12 mouse cellular contexts compared by ENCODE assay signal in genomic region chr1:125724304-125724703, GRCm38 (mm10). TPM values are rescaled to one million over a fixed set of nuclear protein-coding genes. Genes with fewer than 3 reads are reported as not detected.
DNase-seq lines count a peak whose midpoint lies in the region; ATAC-seq and TF ChIP-seq lines count a peak whose summit lies in the region.
"Had no signal": no experiment of that assay in that cellular context is flagged by ENCODE, and none has a peak within 500 bp of the region (broad histone marks: within the 10 kb centered on the region; RNA-seq: fewer than 3 reads in every experiment).

No protein-coding gene starts in this region.

- H3K27me3 ChIP-seq in midbrain, postnatal 0 days (ENCODE audit: insufficient read depth, low read length) = no peaks in the 10 kb centered on the region
- no peaks in the 10 kb centered on the region for H3K27me3 ChIP-seq in midbrain, embryonic 16.5 days (ENCODE audit: control insufficient read depth, insufficient read depth, low read depth, low read length)
- H3K27me3 ChIP-seq: embryonic facial prominence, embryonic 15.5 days had no signal

- TF ChIP-seq CTCF in midbrain, postnatal 0 days (IDR thresholded peaks at IDR 0.05) = no peak
- no peak for TF ChIP-seq CTCF in left cerebral cortex, adult 2 months (IDR thresholded peaks at IDR 0.05)

- H3K9ac ChIP-seq in midbrain, postnatal 0 days (replicated peaks; ENCODE audit: low read length, poor library complexity, severe bottlenecking) = no peak overlapping the region
- H3K9ac ChIP-seq in midbrain, embryonic 16.5 days (ENCODE audit: low read depth, low read length) = no peak overlapping the region
- H3K9ac ChIP-seq: embryonic facial prominence, embryonic 15.5 days had no signal

- DNase-seq in midbrain, postnatal 0 days (ENCODE audit: low spot score) = peak; percentile 83
- peak; percentile 64 to 69 for DNase-seq in frontal cortex, postnatal 36 days (ENCODE audit: low spot score in 2 of 2)
- peak; percentile 27 to 49 for DNase-seq in left cerebral cortex, adult 2 months (ENCODE audit: extremely low spot score in 1 of 2, low spot score in 2 of 2)
- peak; percentile 47 to 48 for DNase-seq in right cerebral cortex, postnatal 36 days (ENCODE audit: low spot score in 2 of 2)
- no peak for DNase-seq in lung, postnatal 14 days
- no peak for DNase-seq in thymus, postnatal 10 days (ENCODE audit: low spot score in 2 of 2)
- DNase-seq in urinary bladder, adult 18-20 months (ENCODE audit: low spot score in 2 of 2) = no peak
- DNase-seq: heart, postnatal 10 days; kidney, adult 9 months; lung, postnatal 10 days had no signal

- H3K4me1 ChIP-seq in midbrain, postnatal 0 days (ENCODE audit: insufficient read depth, low read length) = no peaks in the 10 kb centered on the region
- no peaks in the 10 kb centered on the region for H3K4me1 ChIP-seq in midbrain, embryonic 16.5 days (ENCODE audit: control insufficient read depth, insufficient read depth, low read length)
- H3K4me1 ChIP-seq: embryonic facial prominence, embryonic 15.5 days had no signal

- H3K27ac ChIP-seq in midbrain, postnatal 0 days (ENCODE audit: low read depth, low read length) = no peak overlapping the region
- H3K27ac ChIP-seq in midbrain, embryonic 16.5 days (ENCODE audit: low read length) = no peak overlapping the region
- no peak overlapping the region for H3K27ac ChIP-seq in left cerebral cortex, adult 2 months
- H3K27ac ChIP-seq: embryonic facial prominence, embryonic 15.5 days had no signal

- ATAC-seq in midbrain, postnatal 0 days (ENCODE audit: low FRiP score) = no peak
- no peak for ATAC-seq in midbrain, embryonic 16.5 days

- intact Hi-C loops in left cerebral cortex, adult 2 months (cut with DNase I) = no loop called here

- no peak overlapping the region for H3K4me2 ChIP-seq in midbrain, postnatal 0 days (ENCODE audit: low read depth, low read length, poor library complexity, severe bottlenecking)
- no peak overlapping the region for H3K4me2 ChIP-seq in midbrain, embryonic 16.5 days (ENCODE audit: low read length)
- H3K4me2 ChIP-seq: embryonic facial prominence, embryonic 15.5 days had no signal

- H3K36me3 ChIP-seq in midbrain, postnatal 0 days (ENCODE audit: insufficient read depth, low read length) = no peaks in the 10 kb centered on the region
- no peaks in the 10 kb centered on the region for H3K36me3 ChIP-seq in midbrain, embryonic 16.5 days (ENCODE audit: control insufficient read depth, insufficient read depth, low read length)
- H3K36me3 ChIP-seq: embryonic facial prominence, embryonic 15.5 days had no signal

- no peak overlapping the region for H3K4me3 ChIP-seq in midbrain, postnatal 0 days (ENCODE audit: low read depth, low read length)
- no peak overlapping the region for H3K4me3 ChIP-seq in midbrain, embryonic 16.5 days (ENCODE audit: low read depth, low read length)
- no peak overlapping the region for H3K4me3 ChIP-seq in left cerebral cortex, adult 2 months
- H3K4me3 ChIP-seq: embryonic facial prominence, embryonic 15.5 days had no signal

- WGBS in midbrain, postnatal 0 days = 91% methylated on average over 5 of the region's 5 CpGs
- WGBS in midbrain, embryonic 16.5 days = 77% methylated on average over 5 of the region's 5 CpGs

- H3K9me3 ChIP-seq in midbrain, postnatal 0 days (ENCODE audit: low read length) = no peaks in the 10 kb centered on the region
- no peaks in the 10 kb centered on the region for H3K9me3 ChIP-seq in midbrain, embryonic 16.5 days (replicated peaks; ENCODE audit: control insufficient read depth, low read length, poor library complexity, severe bottlenecking)
- H3K9me3 ChIP-seq: embryonic facial prominence, embryonic 15.5 days had no signal

RNA-seq across cellular contexts. Expression of gene Gpr39, which starts 47.5 kb away (rescaled TPM):
- total RNA-seq in midbrain, postnatal 0 days (2014; rRNA removed) = 1.6 TPM in 1 of 2 replicates, not detected in the other
- polyA plus RNA-seq in midbrain, postnatal 0 days (2015; fragmentation: Nextera tagmentation; extraction: Ambion mirVana) = 0.06 TPM in 1 of 2 replicates, not detected in the other
- 0.09 and 0.41 TPM in 2 replicates for polyA plus RNA-seq in midbrain, embryonic 16.5 days (2015; fragmentation: Nextera tagmentation; extraction: Ambion mirVana)
- not detected for total RNA-seq in left cerebral cortex, adult 2 months (2021)

Comparison
In these comparisons a context has a peak if more than half of its experiments do, and no peak if none do; other contexts are left out.
1. DNase-seq: peak in midbrain, postnatal 0 days (single experiment), frontal cortex, postnatal 36 days (2 of 2), left cerebral cortex, adult 2 months (2 of 2) and right cerebral cortex, postnatal 36 days (2 of 2); none in lung, postnatal 14 days (single experiment), thymus, postnatal 10 days (0 of 2) and urinary bladder, adult 18-20 months (0 of 2).